Mouse (Mus musculus): Measurements from ENCODE around the gene Elovl6. TPM values are rescaled to one million over a fixed set of nuclear protein-coding genes. Genes with fewer than 3 reads are reported as not detected.

Gene Elovl6
- polyA plus RNA-seq, 1 experiment = 7.7 TPM

DNA sequence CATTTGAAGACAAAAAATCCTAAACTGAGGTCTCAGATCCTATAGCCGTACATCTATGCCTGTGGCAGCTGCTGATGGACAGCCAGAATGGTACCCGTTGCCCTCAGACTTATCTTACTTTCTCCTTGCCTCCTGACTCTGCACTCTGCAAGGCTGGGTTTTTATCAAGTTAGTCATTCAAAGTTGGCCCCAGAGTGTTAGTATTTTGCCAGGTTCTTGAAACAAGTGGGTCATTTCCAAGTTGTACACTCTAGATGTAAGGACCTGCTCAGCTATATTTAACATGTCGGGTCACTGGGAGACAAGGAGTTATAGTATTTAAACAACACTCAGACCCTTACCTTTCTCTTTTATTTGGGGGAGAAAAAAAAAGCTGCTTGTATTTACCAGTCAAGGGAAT is 88.6 kb downstream of the Elovl6 start:
- TF ChIP-seq CTCF (IDR thresholded peaks at IDR 0.05; ENCODE audit: control insufficient read depth, insufficient read depth, low read length) = no peak
- TF ChIP-seq POLR2A (IDR thresholded peaks at IDR 0.05; ENCODE audit: borderline replicate concordance, control insufficient read depth, low read depth, low read length) = no peak
- H3K27ac ChIP-seq (ENCODE audit: control insufficient read depth, insufficient read depth, low read depth, low read length, poor library complexity) = no peak overlapping the region
- WGBS = 73% methylated on average over 3 of the region's 3 CpGs
- H3K4me3 ChIP-seq (replicated peaks; ENCODE audit: control insufficient read depth, low read depth, low read length) = no peak overlapping the region
- H3K4me1 ChIP-seq (ENCODE audit: control insufficient read depth, insufficient read depth, low read length) = no peaks in the 10 kb centered on the region

DNA sequence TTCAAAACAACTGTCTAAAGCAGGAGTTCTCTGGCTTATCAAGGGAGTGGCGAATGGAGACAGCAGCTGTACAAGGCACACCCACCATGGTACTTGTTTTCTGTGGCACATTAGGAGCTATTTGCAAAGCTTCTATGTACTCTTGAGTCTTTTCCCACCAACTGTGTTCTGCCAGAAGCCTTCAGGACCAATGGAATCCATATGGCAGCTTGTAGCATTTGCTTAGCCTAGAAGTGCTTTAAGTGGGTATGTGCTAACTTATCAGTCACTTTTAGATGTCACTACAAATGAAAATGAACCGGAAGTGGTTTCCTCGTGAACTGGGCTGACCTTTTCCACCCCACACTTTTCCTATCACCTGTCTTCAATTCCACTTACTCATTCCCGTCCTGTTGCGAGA is 89.1 kb downstream of the Elovl6 start:
- 44% methylated on average over 5 of the region's 5 CpGs for WGBS
- no peak for TF ChIP-seq POLR2A (IDR thresholded peaks at IDR 0.05; ENCODE audit: borderline replicate concordance, control insufficient read depth, low read depth, low read length)
- no peak for TF ChIP-seq CTCF (IDR thresholded peaks at IDR 0.05; ENCODE audit: control insufficient read depth, insufficient read depth, low read length)
- Histone ChIP-seq H3K27ac (ENCODE audit: control insufficient read depth, insufficient read depth, low read depth, low read length, poor library complexity) (no peak overlapping the region), H3K4me3 (replicated peaks; ENCODE audit: control insufficient read depth, low read depth, low read length) (no peak overlapping the region), H3K4me1 (ENCODE audit: control insufficient read depth, insufficient read depth, low read length) (no peaks in the 10 kb centered on the region)

DNA sequence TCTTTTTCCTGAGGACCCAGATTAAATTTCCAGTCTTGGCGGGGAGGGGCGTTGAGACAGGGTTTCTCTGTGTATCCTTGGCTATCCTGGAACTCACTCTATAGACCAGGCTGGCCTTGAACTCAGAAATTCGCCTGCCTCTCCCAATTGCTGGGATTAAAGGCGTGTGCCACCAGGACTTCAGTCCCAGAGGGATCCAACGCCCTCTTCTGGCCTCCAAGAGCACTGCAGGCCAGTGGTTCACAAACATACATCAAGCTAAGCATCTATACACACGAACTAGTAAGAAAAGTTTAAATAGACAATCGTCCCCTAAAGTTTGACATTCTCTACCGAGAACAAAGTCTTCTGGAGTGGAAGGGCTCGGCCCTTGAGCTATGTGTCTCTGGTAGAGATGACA is 90.0 kb downstream of the Elovl6 start:
- peak; percentile 66 for TF ChIP-seq CTCF (IDR thresholded peaks at IDR 0.05; ENCODE audit: control insufficient read depth, insufficient read depth, low read length)
- no peak for TF ChIP-seq POLR2A (IDR thresholded peaks at IDR 0.05; ENCODE audit: borderline replicate concordance, control insufficient read depth, low read depth, low read length)
- no peak overlapping the region for H3K27ac ChIP-seq (ENCODE audit: control insufficient read depth, insufficient read depth, low read depth, low read length, poor library complexity)
- WGBS = 67% methylated on average over 9 of the region's 9 CpGs

DNA sequence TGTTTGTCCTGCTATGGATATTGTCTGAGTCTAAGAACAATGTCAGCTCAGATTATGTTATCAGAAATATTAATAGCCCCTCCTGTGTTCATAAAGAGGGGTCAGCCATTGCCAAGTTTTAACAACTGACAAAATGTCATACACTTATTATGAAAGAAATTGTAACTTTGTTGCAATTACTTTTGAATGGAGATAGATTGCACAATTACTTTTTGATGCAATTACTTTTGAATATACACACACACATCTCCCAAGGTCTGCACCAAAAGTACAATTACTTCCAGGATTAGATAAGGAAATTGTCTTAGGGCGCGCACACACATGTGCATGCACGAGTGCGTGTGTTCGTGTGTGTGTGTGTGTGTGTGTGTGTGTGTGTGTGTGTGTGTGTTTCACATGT is 90.5 kb downstream of the Elovl6 start:
- Histone ChIP-seq H3K4me3 (replicated peaks; ENCODE audit: control insufficient read depth, low read depth, low read length) (no peak overlapping the region), H3K4me1 (ENCODE audit: control insufficient read depth, insufficient read depth, low read length) (no peaks in the 10 kb centered on the region), H3K27ac (ENCODE audit: control insufficient read depth, insufficient read depth, low read depth, low read length, poor library complexity) (no peak overlapping the region)
- 86% methylated on average over 5 of the region's 5 CpGs for WGBS
- TF ChIP-seq CTCF (IDR thresholded peaks at IDR 0.05; ENCODE audit: control insufficient read depth, insufficient read depth, low read length) = no peak

More for the DNA sequence above, 90.0 kb downstream of the Elovl6 start:
- Histone ChIP-seq H3K4me3 (replicated peaks; ENCODE audit: control insufficient read depth, low read depth, low read length) (no peak overlapping the region), H3K4me1 (ENCODE audit: control insufficient read depth, insufficient read depth, low read length) (no peaks in the 10 kb centered on the region)

DNA sequence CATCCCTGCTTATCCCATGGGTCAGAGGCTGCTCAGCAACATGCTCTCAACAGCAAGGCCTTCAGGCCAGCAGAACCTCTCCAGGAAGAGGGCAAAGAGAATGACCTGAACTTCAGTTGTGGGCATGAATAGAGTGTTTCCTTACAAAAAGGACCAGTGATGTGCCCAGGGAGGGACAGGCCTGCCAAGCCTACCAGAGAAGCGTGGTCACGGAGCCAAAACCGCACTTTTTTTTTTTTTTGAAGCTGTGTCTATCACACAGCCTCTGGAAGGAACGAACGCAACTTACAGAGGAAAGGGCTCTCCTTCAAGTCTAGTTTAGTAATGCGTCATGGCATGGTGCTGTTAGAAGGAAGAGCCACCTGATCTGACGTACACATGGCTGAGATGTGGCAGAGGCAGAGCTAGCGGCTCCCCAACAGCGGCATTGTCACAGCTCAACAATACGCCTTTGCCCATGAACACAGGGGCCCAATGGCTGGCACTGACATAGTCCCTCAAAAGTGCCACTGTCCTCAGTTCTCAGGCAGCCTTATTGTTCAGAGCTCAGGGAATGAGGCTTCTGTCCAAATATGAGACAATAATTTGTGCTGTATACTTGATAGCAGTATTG is 92.1 kb downstream of the Elovl6 start:
- TF ChIP-seq CTCF (IDR thresholded peaks at IDR 0.05; ENCODE audit: control insufficient read depth, insufficient read depth, low read length) (no peak), POLR2A (IDR thresholded peaks at IDR 0.05; ENCODE audit: borderline replicate concordance, control insufficient read depth, low read depth, low read length) (no peak)
- Histone ChIP-seq H3K4me1 (ENCODE audit: control insufficient read depth, insufficient read depth, low read length) (no peaks in the 10 kb centered on the region), H3K4me3 (replicated peaks; ENCODE audit: control insufficient read depth, low read depth, low read length) (no peak overlapping the region), H3K27ac (ENCODE audit: control insufficient read depth, insufficient read depth, low read depth, low read length, poor library complexity) (no peak overlapping the region)
- WGBS = 76% methylated on average over 10 of the region's 10 CpGs

DNA sequence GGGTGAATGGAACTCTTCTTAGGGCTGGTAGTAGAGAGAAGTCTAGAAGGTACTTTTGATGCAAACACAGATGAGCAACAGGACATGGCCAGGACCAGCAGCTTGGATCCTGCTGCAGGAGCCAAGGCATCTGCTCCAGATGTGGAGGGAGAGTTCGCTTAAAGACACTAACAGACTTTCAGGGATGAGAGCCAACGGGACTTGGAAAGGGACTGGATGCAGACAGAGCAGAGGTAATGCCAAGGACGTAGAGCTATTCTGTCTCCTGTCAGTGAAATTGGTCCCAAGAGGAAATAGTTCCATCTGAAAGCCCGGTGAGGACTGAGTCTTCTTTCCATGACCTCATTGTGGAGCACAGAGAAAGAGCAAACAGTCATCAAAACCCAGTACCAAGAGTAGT is 95.1 kb downstream of the Elovl6 start:
- TF ChIP-seq CTCF (IDR thresholded peaks at IDR 0.05; ENCODE audit: control insufficient read depth, insufficient read depth, low read length) (no peak), POLR2A (IDR thresholded peaks at IDR 0.05; ENCODE audit: borderline replicate concordance, control insufficient read depth, low read depth, low read length) (no peak)
- no peak overlapping the region for H3K27ac ChIP-seq (ENCODE audit: control insufficient read depth, insufficient read depth, low read depth, low read length, poor library complexity)
- H3K4me1 ChIP-seq (ENCODE audit: control insufficient read depth, insufficient read depth, low read length) = no peaks in the 10 kb centered on the region
- no peak overlapping the region for H3K4me3 ChIP-seq (replicated peaks; ENCODE audit: control insufficient read depth, low read depth, low read length)
- 85% methylated on average over 4 of the region's 4 CpGs for WGBS

DNA sequence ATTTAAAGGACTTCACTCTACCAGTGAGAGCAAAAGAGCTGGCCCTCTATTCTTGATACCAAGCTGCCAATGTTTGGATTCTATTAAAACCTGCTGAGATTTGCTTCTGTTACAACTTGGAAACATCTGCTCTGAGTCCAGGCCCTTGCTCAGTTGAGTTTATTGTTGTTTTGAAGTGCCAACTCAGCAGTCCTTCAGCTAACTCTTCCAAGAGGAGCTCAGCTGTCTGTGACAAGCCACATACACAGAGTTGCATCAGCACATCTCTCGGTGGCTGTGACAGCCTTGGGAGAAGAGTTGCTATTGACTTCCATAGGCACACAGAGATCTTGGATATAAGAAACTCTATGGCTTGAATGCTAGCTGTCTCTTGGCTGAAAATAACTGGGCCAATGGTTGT is 98.9 kb downstream of the Elovl6 start:
- TF ChIP-seq CTCF (IDR thresholded peaks at IDR 0.05; ENCODE audit: control insufficient read depth, insufficient read depth, low read length) = no peak
- TF ChIP-seq POLR2A (IDR thresholded peaks at IDR 0.05; ENCODE audit: borderline replicate concordance, control insufficient read depth, low read depth, low read length) = no peak
- Histone ChIP-seq H3K4me1 (ENCODE audit: control insufficient read depth, insufficient read depth, low read length) (no peaks in the 10 kb centered on the region), H3K4me3 (replicated peaks; ENCODE audit: control insufficient read depth, low read depth, low read length) (no peak overlapping the region), H3K27ac (ENCODE audit: control insufficient read depth, insufficient read depth, low read depth, low read length, poor library complexity) (no peak overlapping the region)
- 62% methylated on average over 1 of the region's 1 CpGs for WGBS

DNA sequence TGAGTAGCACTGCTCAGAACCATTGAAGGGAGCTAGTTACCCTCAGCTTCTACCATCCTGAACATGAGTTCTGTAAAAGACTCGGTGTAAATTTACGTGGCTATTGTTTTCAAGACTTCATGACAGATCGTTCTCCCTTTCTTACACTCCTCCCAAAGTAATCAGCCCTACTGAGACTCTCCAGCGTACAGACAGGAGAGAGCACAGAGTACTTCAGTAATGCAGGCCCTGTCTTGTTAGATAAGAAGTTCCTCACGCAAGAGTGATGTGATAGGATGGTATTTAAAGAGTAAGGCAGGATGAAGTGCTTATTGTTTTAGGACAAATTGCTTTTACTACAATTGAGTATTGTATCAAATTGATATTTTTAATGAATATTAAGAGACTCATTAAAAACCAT is 99.7 kb downstream of the Elovl6 start:
- H3K4me3 ChIP-seq (replicated peaks; ENCODE audit: control insufficient read depth, low read depth, low read length) = no peak overlapping the region
- WGBS = 73% methylated on average over 5 of the region's 5 CpGs
- H3K4me1 ChIP-seq (ENCODE audit: control insufficient read depth, insufficient read depth, low read length) = no peaks in the 10 kb centered on the region
- H3K27ac ChIP-seq (ENCODE audit: control insufficient read depth, insufficient read depth, low read depth, low read length, poor library complexity) = no peak overlapping the region
- no peak for TF ChIP-seq POLR2A (IDR thresholded peaks at IDR 0.05; ENCODE audit: borderline replicate concordance, control insufficient read depth, low read depth, low read length)
- no peak for TF ChIP-seq CTCF (IDR thresholded peaks at IDR 0.05; ENCODE audit: control insufficient read depth, insufficient read depth, low read length)

DNA sequence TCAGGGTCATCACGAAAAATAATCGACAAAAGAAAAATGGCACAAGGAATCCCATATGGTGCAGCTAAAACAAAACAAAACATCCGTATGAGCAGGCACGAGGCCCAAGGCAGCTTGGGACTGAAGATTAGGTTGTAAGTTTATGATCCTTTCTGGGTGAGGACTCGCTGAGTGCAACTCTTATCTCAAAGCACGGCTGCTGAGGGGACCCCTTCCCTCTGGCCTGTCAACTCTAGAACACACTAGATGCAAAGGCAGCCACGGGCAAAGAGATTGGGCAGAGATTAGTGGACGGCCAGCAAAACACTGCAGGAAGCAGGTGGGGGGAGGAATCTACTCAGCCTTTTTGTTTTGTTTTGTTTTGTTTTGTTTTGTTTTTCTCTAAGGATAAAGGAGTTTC is 101.4 kb downstream of the Elovl6 start:
- H3K4me3 ChIP-seq (replicated peaks; ENCODE audit: control insufficient read depth, low read depth, low read length) = no peak overlapping the region
- no peak for TF ChIP-seq CTCF (IDR thresholded peaks at IDR 0.05; ENCODE audit: control insufficient read depth, insufficient read depth, low read length)
- TF ChIP-seq POLR2A (IDR thresholded peaks at IDR 0.05; ENCODE audit: borderline replicate concordance, control insufficient read depth, low read depth, low read length) = no peak
- H3K4me1 ChIP-seq (ENCODE audit: control insufficient read depth, insufficient read depth, low read length) = no peaks in the 10 kb centered on the region
- 53% methylated on average over 8 of the region's 8 CpGs for WGBS
- H3K27ac ChIP-seq (ENCODE audit: control insufficient read depth, insufficient read depth, low read depth, low read length, poor library complexity) = no peak overlapping the region
